Mouse (Mus musculus): ENCODE data around the gene Ush2a.

Gene Ush2a

DNA sequence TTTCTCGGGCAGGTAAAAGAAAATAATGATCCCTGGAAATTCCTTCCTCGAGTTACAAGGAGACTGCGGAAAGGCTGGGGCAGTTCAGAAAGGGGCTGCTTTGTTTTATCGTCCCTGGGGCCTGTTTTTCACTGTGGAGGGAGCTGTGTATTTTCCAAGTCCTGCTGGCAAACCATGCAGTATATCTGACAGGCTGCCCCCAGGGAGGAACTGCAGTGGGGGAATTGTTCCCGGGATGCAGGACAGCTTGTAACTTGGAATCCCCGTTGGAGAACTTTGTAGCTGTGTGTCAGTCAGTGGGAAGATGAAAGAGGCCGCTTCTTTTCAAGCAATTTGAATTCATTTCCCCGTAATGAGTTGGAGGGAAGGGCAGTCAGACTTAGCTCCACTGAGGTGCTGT, 399.1 kb downstream of the Ush2a start:
- no peak for DNase-seq (ENCODE audit: low spot score in 2 of 2)

GRCm38 (mm10) chr1:188667460-188667859, 405.6 kb downstream of the Ush2a start:
- DNase-seq (ENCODE audit: low spot score in 2 of 2) = peak in 1 of 2 experiments; percentile 8

DNA sequence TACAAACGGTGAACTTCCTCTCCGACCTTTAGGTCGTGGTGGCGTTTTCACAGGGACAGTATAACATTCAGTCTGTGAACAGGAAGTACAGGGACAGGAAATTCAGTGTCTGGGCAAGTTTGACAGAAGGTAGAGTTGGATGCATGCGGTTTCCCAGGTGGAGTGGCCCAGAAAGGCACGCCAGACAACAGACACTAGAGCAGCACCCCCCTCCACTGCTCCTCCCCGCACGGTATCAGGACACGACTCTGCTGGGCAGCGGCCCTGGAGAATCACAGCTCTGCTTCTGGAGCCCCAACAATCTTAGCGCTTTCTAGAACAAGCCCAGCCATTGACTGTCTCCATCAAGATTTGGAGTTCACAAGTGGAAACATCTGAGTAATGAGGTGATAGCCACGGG, 406.7 kb downstream of the Ush2a start:
- DNase-seq (ENCODE audit: low spot score in 2 of 2) = no peak

DNA sequence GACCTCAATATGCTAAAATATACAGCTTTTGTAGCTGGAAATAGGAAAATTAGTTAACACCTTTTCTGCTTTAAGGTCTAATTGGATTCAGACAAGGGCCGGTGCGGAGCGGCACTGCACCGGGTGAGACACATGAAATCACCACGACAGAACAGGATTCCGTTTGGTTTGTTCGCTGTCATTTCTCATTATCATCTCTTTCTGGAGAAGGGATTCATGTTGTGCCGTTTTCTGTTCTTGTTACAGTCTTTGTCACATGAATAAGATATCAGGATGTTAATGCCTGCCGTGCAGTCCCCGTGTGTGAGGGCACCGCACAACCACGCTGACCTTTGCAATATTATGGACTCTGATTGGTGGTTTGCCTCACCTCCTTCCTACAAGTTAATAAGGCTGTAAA, 411.0 kb downstream of the Ush2a start:
- no peak for DNase-seq (ENCODE audit: low spot score in 2 of 2)

- no peak for DNase-seq (ENCODE audit: low spot score in 2 of 2)
Measured at GRCm38 (mm10) chr1:188674640-188675510, 413.1 kb downstream of the Ush2a start.

DNA sequence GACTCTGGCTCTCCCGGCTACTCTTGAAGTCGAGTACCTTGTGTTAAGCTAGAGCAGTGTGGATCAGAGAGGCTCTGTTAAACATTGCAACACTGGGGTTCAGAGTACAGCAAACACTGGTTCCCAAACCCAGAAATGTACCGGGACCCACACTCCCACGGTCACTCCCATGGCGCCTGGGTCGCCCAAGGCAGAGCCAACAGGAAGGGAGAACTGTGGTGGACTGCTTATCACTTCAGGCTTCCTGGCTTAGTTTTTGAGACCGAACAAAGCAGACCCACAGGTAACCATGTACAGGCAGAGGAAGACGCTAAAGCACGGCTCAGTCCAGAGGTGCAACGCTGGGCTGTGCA, 413.7 kb downstream of the Ush2a start:
- DNase-seq (ENCODE audit: low spot score in 2 of 2) = no peak

DNA sequence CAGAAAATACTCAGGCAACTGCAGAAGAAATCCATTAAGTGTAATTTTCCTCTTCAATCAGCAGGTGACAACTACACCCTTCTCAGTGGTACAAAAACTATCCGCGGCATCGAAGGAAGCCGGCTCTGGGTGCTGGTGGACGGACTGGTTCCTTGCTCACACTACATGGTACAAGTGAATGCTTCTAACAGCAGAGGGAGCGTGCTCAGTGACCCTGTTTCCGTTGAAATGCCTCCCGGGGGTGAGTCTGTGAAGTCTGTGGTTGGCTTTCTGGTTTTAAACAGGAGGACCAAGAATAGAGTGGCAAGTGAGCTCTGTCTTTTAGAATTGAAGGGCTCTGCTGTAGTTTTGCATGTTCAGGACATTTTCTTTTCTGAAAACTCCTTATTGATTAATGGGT, 416.4 kb downstream of the Ush2a start:
- DNase-seq (ENCODE audit: low spot score in 2 of 2) = no peak

DNA sequence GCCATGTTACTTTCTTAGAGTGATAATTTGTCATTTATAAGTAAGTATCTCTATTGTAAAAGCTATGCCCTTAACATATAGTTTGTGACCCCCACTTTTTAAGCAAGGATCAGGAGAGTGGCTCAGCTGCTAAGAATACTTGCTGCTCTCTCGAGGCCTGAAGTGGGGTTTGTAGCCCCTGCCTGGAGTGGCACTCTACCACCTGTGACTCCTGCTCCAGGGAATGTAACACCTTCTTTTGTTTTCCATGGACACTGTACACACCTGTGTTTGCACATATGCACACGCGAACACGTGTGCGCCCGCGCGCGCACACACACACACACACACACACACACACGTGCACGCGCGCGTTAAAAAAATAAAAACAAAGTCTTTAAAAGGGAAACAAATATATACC, 424.5 kb downstream of the Ush2a start:
- DNase-seq (ENCODE audit: low spot score in 2 of 2) = no peak

- no peak for DNase-seq (ENCODE audit: low spot score in 2 of 2)
Measured at GRCm38 (mm10) chr1:188696295-188696694, 434.5 kb downstream of the Ush2a start.

DNA sequence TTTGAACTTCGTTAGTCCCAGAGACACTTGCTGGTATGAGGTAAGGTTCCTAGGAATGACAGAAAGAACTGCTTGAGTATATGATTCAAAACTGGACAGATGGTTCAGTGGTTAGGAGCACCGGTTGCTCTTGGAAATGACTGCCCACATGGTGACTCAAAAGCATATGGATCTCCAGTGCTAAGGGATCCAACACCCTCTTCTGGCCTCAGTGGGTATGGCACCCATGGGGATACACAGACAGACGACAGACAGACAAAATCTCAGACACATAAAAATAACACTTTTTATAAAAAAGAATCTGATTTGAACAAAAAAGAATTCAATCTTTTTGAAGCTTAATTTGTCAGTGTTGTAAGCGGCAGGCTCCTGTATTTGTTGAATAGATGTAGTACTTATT, 446.4 kb downstream of the Ush2a start:
- no peak for DNase-seq (ENCODE audit: low spot score in 2 of 2)

DNA sequence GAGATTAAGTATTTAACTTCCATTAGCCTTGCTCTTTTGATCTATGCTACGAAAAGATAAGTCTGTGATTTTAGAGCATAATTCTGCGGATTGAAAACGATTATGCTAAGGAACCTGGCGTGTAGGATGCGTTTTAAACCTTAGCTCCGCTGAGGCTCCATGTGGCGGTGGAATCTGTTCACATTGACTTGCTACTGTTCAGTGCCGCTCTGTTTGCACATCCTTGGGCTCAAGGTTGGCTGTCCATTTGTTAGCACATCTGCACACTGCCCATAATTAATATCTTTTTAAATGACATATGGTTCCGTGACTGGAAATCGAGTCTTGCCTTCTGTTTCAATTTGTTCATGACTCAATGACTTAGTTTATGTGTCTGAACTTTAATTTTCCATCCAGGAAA, 446.9 kb downstream of the Ush2a start:
- DNase-seq (ENCODE audit: low spot score in 2 of 2) = no peak

DNA sequence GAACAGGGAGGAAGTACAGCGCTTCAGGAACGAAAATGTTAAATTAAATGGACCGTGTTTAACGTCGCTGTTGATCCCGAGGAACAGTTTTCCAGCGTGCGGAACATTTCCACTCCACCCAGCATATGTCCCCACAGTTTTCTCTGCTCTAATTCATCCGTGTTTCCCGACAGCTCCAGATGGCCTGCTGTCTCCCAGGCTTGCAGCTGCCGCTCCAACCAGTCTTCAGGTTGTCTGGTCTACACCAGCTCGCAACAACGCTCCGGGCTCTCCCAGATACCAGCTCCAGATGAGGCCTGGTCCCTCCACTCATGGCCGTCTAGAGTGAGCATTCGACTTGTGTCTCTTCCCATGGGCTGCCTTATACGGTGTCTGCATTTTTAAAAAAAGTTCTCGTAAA, 452.3 kb downstream of the Ush2a start:
- DNase-seq (ENCODE audit: low spot score in 2 of 2) = no peak

DNA sequence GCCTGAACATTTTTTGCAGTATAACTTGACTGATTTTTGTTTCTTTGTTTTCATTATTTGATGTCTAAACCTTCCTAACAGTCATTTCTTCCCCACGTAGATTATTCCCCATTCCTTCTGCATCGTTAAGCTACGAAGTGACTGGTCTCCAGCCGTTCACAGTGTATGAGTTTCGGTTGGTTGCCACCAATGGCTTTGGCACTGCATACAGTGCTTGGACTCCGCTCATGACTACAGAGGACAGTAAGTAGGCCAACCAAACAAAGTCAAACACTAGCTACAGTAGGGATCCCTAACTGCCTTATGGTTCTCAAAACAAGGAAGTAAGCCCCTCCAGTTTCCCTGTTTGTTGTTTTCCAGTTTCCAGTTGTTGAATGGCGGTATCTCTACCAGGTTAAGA, 453.1 kb downstream of the Ush2a start:
- DNase-seq (ENCODE audit: low spot score in 2 of 2) = no peak

- DNase-seq (ENCODE audit: low spot score in 2 of 2) = peak in 1 of 2 experiments; percentile 32
Measured at GRCm38 (mm10) chr1:188716886-188717285, 455.1 kb downstream of the Ush2a start.

GRCm38 (mm10) chr1:188725122-188725995, 463.5 kb downstream of the Ush2a start:
- DNase-seq (ENCODE audit: low spot score in 2 of 2) = no peak

GRCm38 (mm10) chr1:188726937-188727336, 465.1 kb downstream of the Ush2a start:
- DNase-seq (ENCODE audit: low spot score in 2 of 2) = no peak

GRCm38 (mm10) chr1:188728625-188729024, 466.8 kb downstream of the Ush2a start:
- no peak for DNase-seq (ENCODE audit: low spot score in 2 of 2)

DNA sequence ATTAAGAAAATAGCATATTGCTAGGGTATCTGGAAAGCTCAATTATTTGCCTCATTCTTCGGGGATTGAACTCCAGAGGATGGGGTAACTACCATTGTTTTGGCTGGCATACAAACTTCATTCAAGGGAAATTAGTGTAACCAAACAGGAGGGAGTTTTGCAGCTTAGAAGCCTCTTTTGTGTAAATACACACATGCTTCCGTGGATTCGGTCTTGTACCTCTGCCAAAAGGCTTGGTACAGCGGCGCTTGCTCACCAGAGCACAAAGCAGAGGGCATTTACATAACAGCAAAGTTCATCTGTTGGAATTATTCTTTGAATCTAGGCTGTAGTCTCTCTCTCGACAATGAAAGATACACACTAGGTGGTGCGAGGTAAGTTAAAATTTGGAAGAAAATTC, 467.4 kb downstream of the Ush2a start:
- no peak for DNase-seq (ENCODE audit: low spot score in 2 of 2)

DNA sequence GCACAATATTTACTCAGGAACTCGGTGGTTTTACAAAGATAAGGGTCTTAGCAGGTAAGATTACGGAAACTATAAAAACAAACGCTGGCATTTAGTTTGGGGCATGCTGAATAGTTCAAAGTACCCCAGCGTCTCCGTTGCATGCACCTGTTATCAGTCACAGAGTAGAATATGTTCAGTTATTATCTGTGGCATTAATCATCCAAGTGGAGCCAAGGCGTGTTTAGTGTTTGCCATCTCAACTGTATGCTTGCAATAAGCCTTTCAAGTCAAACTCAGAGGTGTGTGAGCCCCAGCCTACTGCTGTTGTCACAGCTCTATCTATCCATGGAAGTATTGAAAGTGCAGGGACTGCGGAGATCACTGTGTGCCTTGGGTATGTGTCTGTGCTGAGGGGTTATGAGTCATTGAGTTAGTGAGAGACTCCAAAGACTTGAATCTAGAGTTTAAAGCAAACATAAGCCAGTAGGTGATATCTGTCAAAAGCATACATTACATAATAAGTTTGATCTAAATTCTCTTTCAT, 473.0 kb downstream of the Ush2a start:
- DNase-seq (ENCODE audit: low spot score in 2 of 2) = no peak

GRCm38 (mm10) chr1:188742971-188743370, 481.1 kb downstream of the Ush2a start:
- no peak for DNase-seq (ENCODE audit: low spot score in 2 of 2)

DNA sequence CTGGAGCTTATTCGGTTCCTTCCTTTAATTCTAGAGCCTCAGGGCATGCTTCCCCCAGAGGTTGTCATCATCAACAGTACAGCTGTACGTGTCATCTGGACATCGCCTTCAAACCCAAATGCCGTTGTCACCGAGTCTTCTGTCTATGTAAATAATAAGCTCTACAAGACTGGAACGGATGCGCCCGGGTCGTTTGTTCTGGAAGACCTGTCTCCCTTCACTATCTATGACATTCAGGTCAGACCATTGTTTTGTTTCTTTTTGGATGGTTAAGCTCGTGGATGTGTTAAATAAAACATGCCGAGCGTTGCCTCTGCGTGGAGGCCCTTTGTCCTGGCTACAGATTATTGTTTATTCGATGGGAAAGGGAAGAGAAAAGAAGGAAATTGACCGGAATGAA, 493.2 kb downstream of the Ush2a start:
- no peak for DNase-seq (ENCODE audit: low spot score in 2 of 2)

GRCm38 (mm10) chr1:188760515-188760914, 498.7 kb downstream of the Ush2a start:
- no peak for DNase-seq (ENCODE audit: low spot score in 2 of 2)

DNA sequence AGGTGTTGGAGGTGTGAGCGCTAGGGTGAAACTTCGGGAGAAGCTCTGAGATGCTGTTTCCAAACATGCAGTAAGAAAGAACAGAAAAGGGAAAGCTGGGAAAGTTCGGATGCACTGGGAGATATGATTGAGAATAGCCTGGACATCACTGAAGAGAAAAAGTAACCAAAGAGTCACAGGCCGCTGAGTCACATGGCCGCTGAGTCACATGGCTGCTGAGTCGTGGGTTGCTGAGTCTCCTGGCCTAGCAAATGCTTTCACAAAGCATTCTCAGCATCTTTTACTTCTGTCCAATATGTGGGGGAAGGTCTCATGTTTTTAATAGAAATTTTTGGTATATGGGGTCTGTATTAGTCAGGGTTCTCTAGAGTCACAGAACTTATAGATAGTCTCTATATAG, 500.6 kb downstream of the Ush2a start:
- DNase-seq (ENCODE audit: low spot score in 2 of 2) = no peak

All from urinary bladder, postnatal 36 days (tissue).